Mouse (Mus musculus): ENCODE data around the gene Gm42791.
A peak's percentile ranks its signal among the peaks of the same experiment; 100 is the strongest.

The Gm42791 gene

DNA sequence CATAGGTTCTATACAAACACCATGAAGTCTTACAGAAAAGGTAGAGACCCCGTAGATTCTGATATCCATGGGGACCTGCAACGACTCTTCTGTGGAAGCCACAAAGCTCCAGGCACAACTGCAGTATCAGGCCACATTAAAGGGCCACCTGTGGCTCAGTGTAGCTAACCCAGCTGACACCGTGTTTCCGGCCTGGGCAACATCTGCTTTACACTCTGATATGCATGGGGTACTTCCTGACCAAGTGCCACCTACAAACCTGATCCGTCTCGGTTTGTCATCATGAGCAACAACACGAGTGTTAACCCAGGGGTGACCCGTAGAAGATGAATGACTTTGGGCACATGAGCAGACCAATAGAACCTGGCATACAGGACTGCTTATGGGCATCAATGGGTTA lies 18.1 kb downstream of the Gm42791 start:
- no peak for DNase-seq

DNA sequence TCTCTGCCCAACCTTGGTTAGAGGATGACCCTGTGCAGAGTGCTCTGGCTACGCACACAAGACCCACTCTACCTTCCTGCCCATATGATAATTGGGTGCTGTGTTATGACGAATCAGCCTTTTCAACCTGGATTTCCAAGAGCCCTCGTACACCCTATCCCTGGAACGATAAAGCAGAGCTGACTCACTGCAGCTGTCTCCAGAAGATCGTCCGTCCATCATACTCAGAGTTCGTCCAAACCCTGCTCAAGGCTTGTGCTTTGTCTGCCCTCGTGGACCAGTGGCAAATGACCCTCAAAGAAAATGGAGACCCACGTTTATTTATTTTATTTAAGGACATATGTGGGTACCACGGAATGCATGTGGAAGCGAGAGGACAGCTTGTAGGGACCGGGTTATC lies 19.9 kb downstream of the Gm42791 start:
- DNase-seq: no peak

DNA sequence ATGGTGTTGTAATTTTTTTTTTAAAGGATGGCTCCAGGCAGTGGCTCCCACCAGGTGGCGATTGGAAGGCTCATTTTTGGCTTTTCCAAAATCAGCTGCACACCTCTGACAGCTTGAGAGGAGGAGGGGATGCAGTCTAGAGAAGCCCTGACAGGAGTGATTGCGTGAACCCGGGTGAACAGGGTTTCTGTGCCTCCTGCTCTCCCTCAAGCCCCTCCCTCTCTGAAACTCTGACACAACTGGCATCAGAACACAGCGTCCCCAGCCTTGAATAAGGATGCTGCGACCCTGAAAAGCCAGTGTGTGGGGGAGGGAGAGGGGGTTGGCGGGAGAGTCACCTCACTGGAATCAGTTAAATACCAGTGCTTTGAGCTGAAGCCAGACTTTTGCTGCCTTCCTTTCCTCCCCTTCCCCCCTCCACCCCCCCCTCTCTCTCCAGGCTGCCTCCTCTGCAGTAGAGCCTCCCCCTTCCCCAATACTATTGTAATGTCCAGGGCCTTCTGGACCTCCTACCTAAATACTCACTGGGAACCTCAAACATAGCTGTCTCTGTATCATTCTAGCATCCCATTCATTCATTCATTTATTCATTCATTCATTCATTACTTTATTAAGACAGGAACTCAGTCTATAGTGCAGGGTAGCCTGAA lies 21.8 kb downstream of the Gm42791 start:
- no peak for DNase-seq

DNA sequence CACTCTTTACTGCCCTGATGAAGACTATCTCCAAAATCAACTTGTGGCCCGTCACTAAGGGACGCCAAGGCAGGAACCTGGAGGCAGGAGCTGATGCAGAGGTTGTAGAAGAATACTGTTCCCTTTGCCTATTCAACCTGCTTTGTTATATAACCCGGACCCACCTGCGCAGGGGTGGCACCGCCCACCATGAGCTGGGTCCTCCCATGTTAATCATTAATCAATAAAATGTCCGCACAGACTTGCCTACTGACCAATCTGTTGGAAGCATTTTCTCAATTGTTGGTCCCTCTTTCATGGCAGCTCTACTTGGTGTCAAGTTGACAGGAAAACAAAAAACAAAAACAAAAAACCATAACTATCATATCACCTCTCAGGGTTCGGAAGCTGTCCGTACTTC lies 22.8 kb downstream of the Gm42791 start:
- DNase-seq: no peak

DNA sequence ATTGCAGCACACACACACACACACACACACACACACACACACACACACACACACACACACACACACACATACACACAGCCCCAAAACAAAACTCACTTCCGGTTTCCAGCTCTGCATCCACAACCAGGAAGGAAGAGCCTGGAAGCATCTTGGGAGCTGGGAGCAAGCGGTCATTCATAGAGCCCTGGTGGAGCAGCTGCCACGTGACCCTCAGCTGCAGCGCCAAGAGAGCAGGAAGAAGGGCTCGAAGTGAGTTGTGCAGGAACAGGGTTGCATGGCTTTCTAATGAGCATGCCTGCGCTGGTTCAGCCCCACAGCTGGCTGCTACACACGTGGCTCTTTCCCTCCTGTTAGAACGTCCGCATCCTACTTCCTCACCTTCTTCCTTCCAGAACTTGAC lies 25.3 kb downstream of the Gm42791 start:
- peak; percentile 98 for DNase-seq

DNA sequence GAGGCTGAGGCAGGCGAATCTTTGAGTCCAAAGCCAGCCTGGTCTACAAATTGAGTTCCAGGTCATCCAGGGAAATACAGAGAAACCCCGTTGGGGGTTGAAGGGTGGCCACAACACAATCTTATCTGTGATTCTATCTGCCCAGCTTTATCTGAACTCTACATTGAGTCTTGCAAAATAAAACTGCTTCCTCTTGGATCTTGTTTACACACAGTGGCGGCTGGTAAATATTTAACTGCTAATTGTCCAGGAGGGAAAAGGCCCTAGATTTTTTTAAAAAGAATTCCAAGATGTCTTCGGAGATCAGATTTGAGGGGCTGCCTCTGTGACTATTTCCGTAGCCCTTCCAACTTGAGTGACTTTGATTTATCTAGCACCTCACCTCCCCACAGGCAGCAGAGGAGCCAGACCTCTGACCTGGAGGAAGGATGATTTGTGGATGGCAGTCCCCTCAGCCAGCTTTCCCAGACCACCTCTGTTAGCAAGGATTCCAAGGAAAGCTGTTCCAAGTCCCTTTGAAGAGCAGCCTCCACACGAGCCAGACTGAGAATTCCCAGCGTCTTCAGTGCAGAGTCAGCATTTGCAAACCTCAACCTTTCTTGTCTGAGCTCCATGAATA lies 25.9 kb downstream of the Gm42791 start:
- no peak for DNase-seq

DNA sequence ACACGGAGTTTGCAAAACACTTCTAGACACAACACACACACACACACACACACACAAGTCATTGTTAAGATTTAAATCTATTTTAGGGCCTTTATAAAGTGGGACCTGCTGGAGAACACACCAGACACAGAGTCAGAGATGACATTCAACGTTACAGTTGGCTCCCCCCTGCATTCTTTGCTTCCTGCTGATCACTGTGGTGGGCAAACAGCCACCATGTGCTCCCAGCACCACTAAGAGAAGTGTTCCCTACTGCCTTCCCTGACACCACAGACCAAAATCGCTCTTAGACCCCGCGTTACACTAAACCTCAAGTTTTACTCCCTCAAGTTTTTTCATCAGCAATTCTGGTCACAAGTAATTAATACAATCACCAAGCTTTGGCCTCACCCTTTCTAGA lies 26.8 kb downstream of the Gm42791 start:
- no peak for DNase-seq

DNA sequence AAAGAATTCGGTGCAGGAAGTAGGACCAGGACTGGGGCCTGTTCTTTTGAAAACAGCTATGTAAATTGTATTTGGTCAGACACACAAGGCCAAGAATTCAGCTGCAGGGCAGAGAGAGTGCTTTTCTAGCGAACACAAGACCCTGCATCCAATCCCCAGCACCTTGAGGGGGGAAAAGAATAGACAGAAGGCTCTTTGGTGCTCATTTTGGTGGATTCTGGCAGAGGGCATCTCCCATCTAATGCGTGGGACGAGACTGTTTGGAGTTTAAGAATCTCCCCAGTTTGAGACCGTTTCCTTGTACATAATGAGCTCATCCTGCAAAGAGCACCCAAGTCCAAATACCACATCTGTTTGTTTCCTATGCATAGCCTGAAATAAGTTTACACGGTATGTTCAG lies 28.6 kb downstream of the Gm42791 start:
- peak; percentile 88 for DNase-seq

DNA sequence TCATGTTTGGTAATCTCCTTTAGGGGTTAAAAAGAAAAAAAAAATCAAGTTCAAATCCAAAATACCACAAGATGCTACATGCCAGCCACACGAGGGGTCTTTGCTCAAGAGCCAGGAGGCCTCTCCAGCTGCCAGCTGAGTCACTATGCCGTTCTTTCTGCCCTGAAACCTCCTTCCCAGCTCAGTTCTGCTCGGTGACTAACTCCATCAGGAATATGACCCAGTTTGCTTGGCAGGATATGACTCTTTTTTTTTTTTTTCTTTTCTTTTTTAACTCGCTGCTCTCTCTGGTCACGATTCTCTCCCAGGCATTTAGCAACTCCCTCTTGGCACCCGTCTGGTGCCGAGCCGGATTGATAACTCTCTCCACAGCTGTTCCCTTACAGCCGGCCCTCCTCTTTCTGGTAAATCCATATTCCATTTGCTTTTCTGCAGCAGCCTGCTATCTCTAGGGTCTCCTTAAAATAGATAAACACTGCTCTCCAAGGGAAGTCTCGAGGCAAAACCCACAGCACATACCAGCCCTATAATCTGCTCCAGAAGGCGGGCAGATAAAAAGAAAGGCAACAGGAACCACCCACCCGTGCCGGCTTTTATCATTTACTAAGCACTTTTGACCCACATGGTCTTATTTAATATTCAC lies 29.1 kb downstream of the Gm42791 start:
- DNase-seq: peak; percentile 98

DNA sequence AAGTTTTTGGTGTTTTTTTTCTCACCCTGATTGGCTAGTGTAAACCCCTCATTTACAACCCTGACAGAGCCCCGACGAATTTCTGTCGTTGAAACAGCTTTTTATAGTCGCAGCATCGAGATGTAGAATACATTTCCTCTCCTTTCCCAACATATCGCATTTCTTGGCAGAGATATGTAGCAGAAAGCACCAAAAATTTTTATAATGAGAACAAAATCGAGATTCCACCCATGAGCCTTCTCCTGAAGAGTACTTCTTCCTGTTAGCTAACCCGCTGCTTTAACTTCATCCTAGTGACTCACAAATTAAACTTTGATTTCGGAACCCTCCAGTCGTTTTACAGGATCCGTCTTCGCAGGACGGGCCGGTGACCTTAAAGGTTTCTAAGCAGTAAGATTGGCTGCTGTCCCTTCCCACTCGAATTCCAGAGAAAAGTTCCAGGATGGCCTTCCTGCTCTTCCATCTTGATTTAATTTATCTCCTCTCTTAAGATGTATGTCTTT lies 29.8 kb downstream of the Gm42791 start:
- no peak for DNase-seq

DNA sequence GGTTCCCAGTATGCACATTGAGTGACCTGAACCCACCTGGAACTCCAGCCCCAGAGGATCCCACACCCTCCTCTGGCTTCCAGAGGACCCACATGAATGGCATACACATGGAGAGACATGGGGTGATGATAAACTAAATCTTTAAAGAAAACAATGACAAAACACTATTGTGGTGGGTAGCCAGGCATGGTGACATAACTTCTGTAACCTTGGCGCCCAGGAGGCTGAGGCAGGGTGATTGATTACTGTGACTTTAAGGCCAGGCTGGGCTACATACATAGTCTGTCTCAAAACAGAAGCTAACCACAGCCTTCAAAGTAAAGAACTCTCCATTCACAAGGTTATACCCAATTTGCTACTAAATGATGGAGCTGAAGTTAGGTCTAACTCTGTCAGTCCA lies 30.7 kb downstream of the Gm42791 start:
- DNase-seq: no peak

DNA sequence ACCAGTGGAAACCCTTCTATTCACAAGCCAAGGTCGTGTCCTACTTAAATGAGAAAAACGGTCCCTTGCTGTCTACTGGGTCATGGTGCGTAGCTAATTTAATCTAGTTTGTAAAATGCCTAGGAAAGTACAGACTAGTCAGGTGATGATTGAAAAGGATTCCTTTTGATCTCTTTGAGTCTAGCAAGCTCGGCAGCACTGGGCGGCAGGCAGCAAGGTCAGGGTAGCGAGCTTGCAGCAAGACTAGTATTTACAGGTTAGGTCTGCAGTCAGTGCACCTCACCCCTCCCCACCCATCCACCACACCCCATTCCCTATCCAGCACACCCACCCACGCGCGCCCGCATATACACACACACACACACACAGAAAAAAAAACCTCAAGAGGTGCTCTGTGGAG lies 34.7 kb downstream of the Gm42791 start:
- no peak for DNase-seq

DNA sequence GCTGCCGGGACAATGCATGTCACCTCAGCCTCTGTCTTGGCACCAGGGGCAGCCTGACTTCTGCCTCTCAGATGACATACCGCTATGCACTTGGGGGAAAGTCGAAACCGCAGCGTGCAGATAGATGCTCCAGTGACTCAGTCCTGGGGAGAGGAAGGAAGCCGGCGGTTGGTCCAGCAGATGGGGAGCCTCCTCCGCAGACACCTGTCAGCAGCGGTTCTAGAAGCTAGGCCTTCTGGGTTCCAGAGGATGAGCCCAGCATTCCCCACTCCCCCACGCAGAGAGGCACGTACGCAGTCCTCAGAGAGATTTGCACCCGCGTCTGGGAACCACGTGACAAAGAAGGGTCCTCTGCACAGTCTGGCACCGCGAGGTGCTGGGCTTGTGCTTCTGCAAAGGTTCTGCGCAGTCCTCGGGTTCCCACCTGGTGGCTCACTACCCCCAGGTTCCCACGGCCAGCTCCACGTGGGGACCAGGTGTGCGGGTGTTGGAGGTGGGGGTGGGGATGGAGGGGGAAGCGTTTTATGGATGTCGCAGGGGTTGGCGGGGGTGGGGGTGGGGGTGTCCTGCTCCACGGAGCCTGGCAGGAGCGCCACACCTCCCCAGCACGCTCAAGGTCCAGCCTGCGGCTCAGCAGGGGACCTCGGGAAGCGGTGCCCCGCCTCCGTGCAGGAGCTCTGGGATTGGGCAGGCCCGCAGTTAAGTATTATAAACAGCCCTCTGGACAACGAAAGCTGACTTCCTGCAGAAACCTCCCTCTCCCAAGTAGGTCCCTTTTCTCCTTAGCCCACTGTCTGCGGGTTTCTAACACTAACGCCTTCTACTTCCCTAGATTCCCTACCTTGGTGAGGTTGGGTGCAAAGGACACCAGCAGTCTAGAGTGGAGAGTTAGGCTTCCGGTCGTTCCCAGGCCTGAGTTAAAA lies 35.6 kb downstream of the Gm42791 start:
- DNase-seq: peak; percentile 98

DNA sequence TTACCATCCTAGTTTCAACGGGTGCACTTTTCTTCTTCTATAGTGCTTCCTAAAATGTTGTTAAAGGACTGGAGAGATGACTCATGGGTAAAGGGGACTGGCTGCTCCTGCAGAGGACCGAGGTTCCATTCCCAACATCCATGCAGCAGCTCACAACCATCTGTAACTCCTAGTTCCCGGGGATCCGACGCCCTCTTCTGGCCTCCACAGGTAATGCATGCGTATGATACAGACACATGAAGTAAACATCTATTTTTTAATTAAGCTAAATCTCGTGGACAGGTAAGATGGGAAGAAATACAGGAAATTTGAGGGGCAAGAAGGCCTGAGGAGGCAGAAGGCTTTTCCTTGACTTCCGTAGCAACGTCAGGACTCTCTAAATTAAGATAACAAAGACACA lies 36.6 kb downstream of the Gm42791 start:
- DNase-seq: no peak

DNA sequence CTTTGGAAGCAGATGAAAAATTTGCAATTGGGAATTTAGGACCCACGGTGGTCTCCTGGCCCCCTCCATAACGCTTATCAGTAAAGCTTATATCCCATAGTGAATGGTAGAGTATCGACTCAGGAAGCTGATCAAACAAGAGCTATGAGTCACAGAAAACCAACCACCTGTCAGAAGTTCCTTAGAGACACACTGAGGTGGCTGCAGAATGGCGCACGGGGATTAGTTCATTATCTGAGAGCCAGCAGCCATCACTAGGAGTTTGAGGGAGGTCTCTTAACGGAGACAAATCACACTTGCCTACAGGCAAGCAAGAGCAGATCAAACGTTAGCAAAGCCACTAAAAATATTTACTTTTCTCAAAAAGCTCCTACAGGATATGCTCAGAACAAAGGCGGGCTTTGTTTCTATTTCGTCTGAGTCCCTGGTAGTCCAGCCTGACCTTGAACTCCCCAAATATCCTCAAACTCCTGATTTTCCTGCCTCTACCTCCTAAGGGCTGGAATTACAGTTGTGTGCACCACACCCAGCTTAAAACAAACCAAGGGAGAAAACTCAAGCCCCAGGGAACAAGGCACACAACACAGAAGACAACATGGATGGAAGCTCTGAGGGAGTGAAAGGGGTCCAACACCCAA lies 37.9 kb downstream of the Gm42791 start:
- no peak for DNase-seq

DNA sequence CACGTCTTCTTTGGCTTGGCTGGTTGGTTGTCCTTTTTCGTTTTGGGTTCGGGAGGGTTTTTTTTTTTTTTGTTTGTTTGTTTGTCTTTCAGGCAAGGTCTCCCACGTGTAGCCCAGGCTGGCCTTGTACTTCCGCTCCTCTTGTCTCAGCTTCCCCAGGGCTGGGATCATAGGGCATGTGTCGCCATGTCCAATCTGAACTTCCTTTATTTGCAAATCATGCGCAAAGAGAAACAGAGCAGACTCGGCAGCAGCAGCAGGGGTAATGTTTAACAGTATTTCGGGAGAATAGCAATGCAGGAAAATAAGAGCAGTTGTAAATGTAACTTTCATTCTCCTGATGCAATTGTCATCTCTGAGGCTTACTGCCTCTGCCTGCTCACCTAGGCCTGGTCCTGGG lies 38.9 kb downstream of the Gm42791 start:
- no peak for DNase-seq

DNA sequence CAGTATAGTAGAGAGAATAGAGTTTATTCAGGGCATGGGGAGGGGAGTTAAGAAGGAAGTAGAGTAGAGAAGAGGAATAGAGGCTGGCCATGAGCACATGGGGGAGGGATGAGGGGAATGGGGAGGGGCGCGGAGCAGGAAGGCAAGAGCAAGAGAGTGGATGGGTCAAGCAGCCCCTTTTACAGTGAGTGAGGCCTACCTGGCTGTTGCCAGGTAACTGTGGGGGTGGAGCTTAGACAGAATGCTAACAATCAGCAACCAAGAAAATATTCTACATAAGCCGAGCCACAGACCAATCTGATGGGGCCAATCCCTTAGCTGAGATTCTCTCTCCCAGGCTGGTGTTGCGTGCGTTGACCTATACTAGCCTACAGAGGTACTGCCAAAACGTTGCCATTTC lies 39.4 kb downstream of the Gm42791 start:
- DNase-seq: no peak

DNA sequence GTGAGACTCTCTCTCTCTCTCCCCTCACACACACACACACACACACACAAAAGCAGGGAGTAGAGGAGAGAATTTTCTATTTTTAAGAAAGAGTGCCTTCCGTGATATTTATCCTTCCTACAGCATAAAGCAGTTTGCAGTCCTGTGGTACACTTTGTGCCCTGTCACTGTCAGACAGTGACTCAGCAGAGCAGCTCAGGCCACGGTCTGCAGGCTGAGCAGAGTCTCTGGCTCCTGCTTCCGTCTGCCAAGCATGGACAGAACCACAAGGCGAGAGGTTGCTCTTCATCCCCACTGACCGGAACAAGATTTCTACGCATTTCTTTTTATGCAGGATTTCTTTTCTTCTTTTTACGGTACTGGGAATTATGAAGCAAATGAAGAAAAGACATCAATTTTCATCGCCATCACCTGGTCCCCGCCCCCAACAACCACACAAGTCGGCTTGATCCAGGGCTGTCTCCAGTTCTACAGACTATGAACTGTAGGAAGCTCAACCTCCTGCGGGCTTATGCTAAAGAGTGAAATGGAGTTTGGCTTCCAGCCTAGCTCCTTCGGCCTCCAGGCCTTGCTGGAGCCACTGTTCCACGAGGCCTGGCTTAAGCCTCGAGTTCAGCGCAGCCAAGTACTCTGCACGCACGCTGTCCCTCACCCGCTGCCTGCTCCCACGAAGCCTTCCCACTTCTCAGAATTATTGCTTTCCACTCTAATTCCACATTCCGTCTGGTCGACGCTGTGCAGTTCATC lies 40.5 kb downstream of the Gm42791 start:
- DNase-seq: no peak

DNA sequence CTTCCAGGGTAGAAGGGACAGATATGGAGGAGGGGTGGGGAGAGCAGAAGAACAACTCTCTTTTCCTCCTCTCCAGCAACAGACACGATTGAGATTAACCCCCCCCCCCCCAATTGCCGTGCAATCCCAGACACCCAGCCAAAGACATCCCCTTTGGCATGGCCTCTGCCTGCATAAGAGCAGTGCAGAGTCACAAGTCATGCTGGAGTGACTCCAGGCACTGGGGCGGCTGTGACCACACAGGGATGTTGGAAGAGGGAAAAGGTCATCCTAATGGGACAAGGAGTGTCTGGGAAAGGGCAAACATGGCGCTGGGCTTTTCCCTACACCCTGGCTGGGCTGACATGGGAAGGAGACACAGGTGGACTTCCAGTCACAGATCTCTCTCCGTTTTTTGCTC lies 41.8 kb downstream of the Gm42791 start:
- peak; percentile 99 for DNase-seq

DNA sequence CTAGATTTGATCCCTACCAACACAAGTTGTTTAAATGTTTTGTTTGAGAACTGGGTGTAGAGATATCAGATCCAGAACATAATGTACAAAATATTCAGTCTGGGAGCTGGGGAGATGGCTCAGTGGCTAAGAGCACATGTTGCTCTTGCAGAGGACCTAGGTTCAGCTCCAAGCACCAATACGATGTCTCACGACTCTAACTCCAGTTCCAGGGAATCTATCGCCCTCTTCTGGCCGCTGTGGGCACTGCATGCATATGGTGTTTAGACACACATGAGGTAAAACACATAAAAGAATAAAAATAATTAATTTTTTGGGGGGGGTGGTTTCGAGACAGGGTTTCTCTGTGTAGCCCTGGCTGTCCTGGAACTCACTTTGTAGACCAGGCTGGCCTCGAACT lies 42.5 kb downstream of the Gm42791 start:
- peak; percentile 90 for DNase-seq

DNA sequence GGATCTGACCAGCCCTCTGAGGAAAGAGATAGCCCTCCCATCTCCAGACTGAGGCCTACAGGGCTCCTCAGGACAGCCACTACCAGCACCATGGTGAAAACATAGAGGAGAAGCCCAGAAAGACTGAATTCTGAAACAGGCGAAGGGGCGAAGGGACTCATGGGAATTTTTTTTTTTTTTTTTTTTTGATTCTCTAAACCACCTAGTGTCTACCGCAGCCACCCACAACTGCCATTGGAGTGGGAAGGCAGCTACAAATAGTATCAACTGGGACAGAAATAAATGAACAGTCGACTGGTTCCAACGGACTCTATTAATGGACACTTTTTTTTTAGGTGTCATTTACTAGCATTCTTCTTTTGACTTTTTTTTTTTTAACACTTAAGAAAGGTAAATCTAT lies 43.6 kb downstream of the Gm42791 start:
- DNase-seq: no peak

DNA sequence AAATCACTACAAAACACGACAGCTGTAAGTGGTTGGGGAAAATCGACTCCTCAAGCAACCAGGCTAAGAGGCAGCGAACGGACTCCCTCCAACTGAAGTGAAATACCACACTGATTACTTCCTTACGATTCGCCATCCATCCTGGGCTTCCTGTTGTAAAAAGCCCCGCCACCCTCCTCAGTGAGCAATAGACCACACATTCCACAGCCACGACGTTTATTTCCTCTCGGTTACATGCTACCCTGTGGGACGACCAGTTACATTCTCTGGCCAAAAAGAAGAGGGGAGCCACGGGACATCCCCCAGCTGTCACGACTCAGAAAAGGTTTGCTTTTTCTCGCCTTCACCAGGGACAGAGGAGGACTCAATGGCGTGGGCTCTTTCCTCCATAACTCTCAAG lies 44.9 kb downstream of the Gm42791 start:
- peak; percentile 94 for DNase-seq

Data from heart, adult 11 months (tissue).